Mouse (Mus musculus) liver, embryonic 14.5 days (tissue): ENCODE measurements at regions not wholly inside any gene's neighbourhood (a gene's known extent, or its start where the extent isn't known, plus 50 kb on each side); places are given as distances from the start of the nearest gene placed in this dataset.

Source experiments
- CTCF ChIP-seq: IDR thresholded peaks from 2 replicates; pipeline ENCODE4 v1.5.1; 2016; ENCODE audit warnings: antibody characterized with exemption, low read depth, control low read depth
- EP300 ChIP-seq: IDR thresholded peaks from 2 replicates; pipeline ENCODE4 v1.6.1; 2016; ENCODE audit warnings: antibody characterized with exemption, low read depth

GRCm38 (mm10) chr5:96917596-96918258 is 79.8 kb upstream of the Bmp2k start:
- TF ChIP-seq CTCF (no peak), EP300 (no peak)
